Mouse (Mus musculus): ENCODE measurements around the gene Ulk4. TPM values are rescaled to one million over a fixed set of nuclear protein-coding genes. Genes with fewer than 3 reads are reported as not detected.

The Ulk4 gene
- polyA plus RNA-seq, 1 experiment from 2014 or later = 109 TPM

GRCm38 (mm10) chr9:121311846-121312236 is 34.8 kb upstream of the Ulk4 start:
- Histone ChIP-seq H3K9me3 (no peaks in the 10 kb centered on the region), H3K27ac (peak overlapping the region; percentile 84), H3K36me3 (no peaks in the 10 kb centered on the region), H3K9ac (no peak overlapping the region), H3K4me2 (no peak overlapping the region), H3K27me3 (no peaks in the 10 kb centered on the region), H3K4me3 (no peak overlapping the region), H3K4me1 (replicated peaks) (peaks cover 75% of the 10 kb centered on the region)
- 48% methylated on average over 6 of the region's 6 CpGs for WGBS
- ATAC-seq (ENCODE audit: low FRiP score) = no peak

DNA sequence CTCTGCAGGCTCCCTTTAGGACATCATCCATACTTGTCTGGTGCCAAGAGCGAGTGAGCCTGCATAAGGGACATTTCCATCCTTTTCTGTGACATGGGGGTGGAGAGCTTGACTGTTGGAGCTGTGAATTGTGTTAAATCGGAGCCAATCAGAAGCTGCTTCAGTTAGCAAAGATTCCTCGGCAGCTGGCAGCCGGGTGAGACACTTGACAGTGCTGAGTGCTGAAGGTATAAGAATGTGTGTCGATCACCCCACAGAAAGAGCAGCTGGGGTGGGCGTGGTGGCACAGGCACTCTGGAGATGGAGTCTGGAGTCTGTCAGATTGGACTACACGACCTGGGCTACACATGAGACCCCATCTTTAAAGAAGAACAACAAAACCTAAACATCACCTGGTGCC is 33.5 kb upstream of the Ulk4 start:
- Histone ChIP-seq H3K4me1 (replicated peaks) (peaks cover 62% of the 10 kb centered on the region), H3K27ac (peak overlapping the region; percentile 49; the same call in 1 of the 2 replicates), H3K27me3 (no peaks in the 10 kb centered on the region), H3K9ac (no peak overlapping the region), H3K4me2 (no peak overlapping the region), H3K9me3 (no peaks in the 10 kb centered on the region), H3K4me3 (no peak overlapping the region), H3K36me3 (no peaks in the 10 kb centered on the region)
- ATAC-seq (ENCODE audit: low FRiP score) = no peak
- 54% methylated on average over 7 of the region's 7 CpGs for WGBS

DNA sequence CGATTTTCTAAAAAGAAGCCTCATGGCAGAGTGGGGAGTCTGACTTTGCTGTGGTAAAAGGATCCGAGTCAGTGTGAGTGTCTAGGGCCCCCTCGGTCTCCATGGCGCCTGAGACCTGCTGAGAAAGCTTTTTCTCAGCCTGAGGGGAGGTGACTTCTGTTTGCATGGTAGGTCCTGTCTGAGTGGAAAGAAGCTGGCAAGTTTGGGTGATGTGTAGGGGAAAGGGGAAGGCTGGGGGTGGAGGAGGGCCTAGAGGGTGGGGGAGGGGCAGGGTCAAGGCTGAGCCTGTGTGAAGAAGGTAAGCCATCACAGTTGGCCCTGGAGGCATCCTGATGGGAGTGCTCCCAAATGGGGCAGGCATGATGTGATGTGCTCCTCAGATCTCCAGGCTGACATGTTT is 32.3 kb upstream of the Ulk4 start:
- H3K27ac ChIP-seq = peak overlapping the region; percentile 62
- WGBS = 21% methylated on average over 4 of the region's 4 CpGs

GRCm38 (mm10) chr9:121305456-121305855 is 28.5 kb upstream of the Ulk4 start:
- Histone ChIP-seq H3K27me3 (no peaks in the 10 kb centered on the region), H3K27ac (no peak overlapping the region), H3K4me3 (no peak overlapping the region), H3K9me3 (no peaks in the 10 kb centered on the region), H3K9ac (no peak overlapping the region), H3K36me3 (no peaks in the 10 kb centered on the region), H3K4me1 (replicated peaks) (peaks cover 52% of the 10 kb centered on the region), H3K4me2 (no peak overlapping the region)
- no peak for ATAC-seq (ENCODE audit: low FRiP score)
- 97% methylated on average over 4 of the region's 4 CpGs for WGBS

More for the DNA sequence above, 32.3 kb upstream of the Ulk4 start:
- Histone ChIP-seq H3K4me3 (no peak overlapping the region), H3K4me2 (0 out of 2 replicates have a peak overlapping the region, but pooled peaks have one; percentile 13), H3K9ac (0 out of 2 replicates have a peak overlapping the region, but pooled peaks have one; percentile 24), H3K4me1 (replicated peaks) (peaks cover 54% of the 10 kb centered on the region), H3K27me3 (no peaks in the 10 kb centered on the region), H3K9me3 (no peaks in the 10 kb centered on the region), H3K36me3 (no peaks in the 10 kb centered on the region)
- no peak for ATAC-seq (ENCODE audit: low FRiP score)

DNA sequence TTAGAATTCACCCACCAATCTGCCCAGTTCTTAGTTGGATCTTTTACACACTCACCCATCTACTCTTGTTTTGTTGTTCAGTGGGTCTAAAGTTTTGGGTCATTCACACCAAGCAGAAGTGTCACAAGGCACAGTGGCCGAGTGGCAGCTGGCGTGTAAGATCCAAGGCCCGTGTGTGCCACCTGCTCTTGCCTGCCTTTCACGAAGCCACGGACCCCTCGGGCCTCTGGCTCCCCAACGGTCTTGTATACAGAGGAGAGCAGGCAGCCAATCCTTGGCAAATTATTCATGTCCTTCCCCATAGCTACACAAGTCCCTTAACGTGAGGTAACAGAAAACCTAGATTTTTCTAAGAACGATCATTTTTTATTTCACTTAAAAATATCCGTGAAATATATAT is 27.5 kb upstream of the Ulk4 start:
- H3K4me1 ChIP-seq (replicated peaks) = peaks cover 52% of the 10 kb centered on the region
- H3K36me3 ChIP-seq = no peaks in the 10 kb centered on the region
- no peaks in the 10 kb centered on the region for H3K27me3 ChIP-seq
- H3K4me2 ChIP-seq = no peak overlapping the region
- 42% methylated on average over 10 of the region's 10 CpGs for WGBS
- no peaks in the 10 kb centered on the region for H3K9me3 ChIP-seq
- H3K27ac ChIP-seq = peak overlapping the region; percentile 70; the same call in 1 of the 2 replicates
- no peak overlapping the region for H3K9ac ChIP-seq
- ATAC-seq (ENCODE audit: low FRiP score) = no peak
- H3K4me3 ChIP-seq = no peak overlapping the region

- H3K4me1 ChIP-seq (replicated peaks) = peaks cover 54% of the 10 kb centered on the region
- H3K27ac ChIP-seq = peak overlapping the region; percentile 70; the same call in 1 of the 2 replicates
- no peak overlapping the region for H3K4me3 ChIP-seq
- no peak for ATAC-seq (ENCODE audit: low FRiP score)
- no peaks in the 10 kb centered on the region for H3K9me3 ChIP-seq
- H3K4me2 ChIP-seq = peak overlapping the region; percentile 31
- WGBS = 17% methylated on average over 9 of the region's 9 CpGs
- H3K27me3 ChIP-seq = no peaks in the 10 kb centered on the region
- H3K36me3 ChIP-seq = no peaks in the 10 kb centered on the region
- no peak overlapping the region for H3K9ac ChIP-seq
Observed at GRCm38 (mm10) chr9:121303748-121304147, 26.8 kb upstream of the Ulk4 start.

DNA sequence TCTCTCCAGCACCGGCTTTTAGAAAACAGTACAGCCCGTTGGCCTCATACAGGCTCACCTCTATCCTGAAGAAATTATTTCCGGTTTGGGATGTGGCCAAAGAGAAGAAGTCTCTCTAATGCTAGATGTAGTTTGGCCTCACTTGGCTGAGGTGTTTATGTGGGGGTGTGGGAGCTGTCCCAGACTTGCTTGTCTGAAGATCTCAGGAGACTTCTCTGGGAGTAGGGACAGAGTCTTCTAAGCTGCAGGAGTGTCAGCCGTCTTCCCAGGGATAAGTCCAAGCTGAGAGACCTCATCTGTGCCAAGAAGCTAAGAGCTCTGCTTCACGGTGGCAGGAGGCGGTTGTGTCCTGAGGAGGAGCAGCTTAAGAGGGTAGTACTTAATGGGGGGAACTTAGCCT is 26.1 kb upstream of the Ulk4 start:
- H3K27me3 ChIP-seq = no peaks in the 10 kb centered on the region
- WGBS = 54% methylated on average over 6 of the region's 6 CpGs
- H3K4me1 ChIP-seq (replicated peaks) = peaks cover 60% of the 10 kb centered on the region
- H3K9me3 ChIP-seq = no peaks in the 10 kb centered on the region
- no peaks in the 10 kb centered on the region for H3K36me3 ChIP-seq
- H3K4me3 ChIP-seq = no peak overlapping the region
- no peak overlapping the region for H3K9ac ChIP-seq
- ATAC-seq (ENCODE audit: low FRiP score) = no peak
- peak overlapping the region; percentile 70; the same call in 1 of the 2 replicates for H3K27ac ChIP-seq
- peak overlapping the region; percentile 31 for H3K4me2 ChIP-seq

DNA sequence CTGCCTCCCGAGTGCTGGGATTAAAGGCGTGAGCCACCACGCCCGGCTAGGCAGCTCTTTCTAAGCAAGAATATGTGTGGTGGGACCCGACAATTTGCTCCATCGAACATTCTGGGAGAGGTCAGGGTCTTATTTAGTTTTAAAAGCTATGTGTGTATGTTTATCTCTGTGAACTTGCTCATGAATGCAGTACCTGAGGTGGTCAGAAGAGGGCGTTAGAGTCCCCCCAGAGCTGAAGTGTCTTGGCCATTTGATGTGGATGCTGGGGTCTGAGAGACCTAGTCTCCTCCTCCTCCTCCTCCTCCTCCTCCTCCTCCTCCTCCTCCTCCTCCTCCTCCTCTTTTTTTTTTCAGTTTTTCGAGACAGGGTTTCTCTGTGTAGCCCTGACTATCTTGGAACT is 25.5 kb upstream of the Ulk4 start:
- WGBS = 86% methylated on average over 7 of the region's 8 CpGs
- Histone ChIP-seq H3K27ac (no peak overlapping the region), H3K27me3 (no peaks in the 10 kb centered on the region), H3K9me3 (no peaks in the 10 kb centered on the region), H3K4me1 (replicated peaks) (peaks cover 63% of the 10 kb centered on the region), H3K9ac (no peak overlapping the region), H3K36me3 (no peaks in the 10 kb centered on the region), H3K4me3 (no peak overlapping the region), H3K4me2 (no peak overlapping the region)
- ATAC-seq (ENCODE audit: low FRiP score) = no peak

DNA sequence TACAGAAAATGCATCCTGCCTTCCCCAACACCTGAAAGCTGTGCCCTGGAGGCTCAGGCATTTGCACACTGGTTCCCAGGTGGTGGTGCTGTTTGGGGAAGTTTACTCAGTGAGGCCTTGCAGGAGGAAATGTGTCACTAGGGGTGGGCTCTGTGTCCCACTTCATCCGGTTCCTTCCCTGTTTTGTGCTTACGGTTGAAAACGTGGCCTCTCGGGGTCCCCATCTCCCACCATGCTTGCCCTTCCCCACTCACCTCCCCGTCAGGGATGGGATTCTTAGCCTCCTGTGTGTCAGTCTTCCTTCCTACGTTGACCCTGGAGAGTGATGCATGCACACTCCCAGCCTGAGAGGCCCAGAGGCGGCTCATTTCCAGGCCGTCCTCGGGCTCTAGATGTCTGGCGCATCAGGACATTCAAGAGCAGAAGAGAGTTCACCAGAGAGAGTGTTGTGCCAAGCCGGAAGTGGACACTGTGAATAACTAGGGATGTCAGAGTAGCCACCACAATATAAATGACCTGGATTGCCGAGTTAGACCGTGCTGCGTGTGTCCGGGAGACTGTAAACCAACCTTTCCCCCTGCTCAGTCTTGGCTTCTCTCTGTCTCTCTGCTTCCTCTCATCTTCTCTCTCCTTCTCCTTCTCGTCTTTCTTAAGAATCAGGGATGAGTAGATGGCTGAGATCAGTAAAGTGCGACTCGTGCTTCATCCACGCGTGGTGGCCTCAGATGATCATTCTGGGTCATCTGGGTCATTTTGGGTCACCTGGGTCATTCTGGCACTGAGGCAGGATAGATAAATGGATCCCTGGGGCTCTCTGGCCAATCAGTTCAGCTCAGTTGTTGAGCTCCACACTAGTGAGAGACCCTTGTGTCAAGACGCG is 24.3 kb upstream of the Ulk4 start:
- H3K9me3 ChIP-seq = no peaks in the 10 kb centered on the region
- ATAC-seq (ENCODE audit: low FRiP score) = no peak
- peak overlapping the region; percentile 90 for H3K4me2 ChIP-seq
- H3K9ac ChIP-seq = peak overlapping the region; percentile 53
- 65% methylated on average over 22 of the region's 22 CpGs for WGBS
- no peaks in the 10 kb centered on the region for H3K27me3 ChIP-seq
- peaks cover 61% of the 10 kb centered on the region for H3K4me1 ChIP-seq (replicated peaks)
- 0 out of 2 replicates have a peak overlapping the region, but pooled peaks have one; percentile 1 for H3K27ac ChIP-seq
- no peak overlapping the region for H3K4me3 ChIP-seq
- H3K36me3 ChIP-seq = no peaks in the 10 kb centered on the region

DNA sequence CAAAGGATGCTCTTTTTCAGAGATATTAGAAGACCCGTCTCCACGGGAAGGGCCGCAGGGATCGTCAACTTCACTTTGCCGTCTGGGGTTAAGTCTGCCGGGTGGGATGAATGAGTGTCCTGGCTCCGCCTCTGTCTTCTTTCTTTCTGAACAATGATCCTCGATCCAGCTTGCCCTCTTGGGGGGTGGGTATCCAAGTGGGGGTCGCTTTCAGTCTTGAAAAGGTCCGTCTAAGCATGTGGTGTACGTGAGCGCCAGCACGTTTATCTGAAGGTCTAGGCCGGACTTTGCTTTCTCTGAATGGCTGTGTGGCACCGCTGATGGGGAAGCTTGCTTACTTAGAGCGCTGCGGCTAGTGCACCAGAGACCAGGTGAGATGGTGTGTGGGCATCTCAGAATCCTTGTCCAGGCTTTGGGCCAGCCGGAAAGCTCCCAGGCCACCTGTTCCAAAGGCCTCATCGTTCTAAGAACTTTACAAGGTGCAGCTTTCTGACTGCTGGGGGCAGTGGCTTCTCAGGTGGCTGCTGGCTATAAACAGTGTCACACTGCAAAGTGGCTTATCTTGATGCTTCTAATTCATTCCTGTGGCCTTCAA is 23.1 kb upstream of the Ulk4 start:
- Histone ChIP-seq H3K4me3 (peak overlapping the region; percentile 89), H3K4me2 (peak overlapping the region; percentile 90), H3K27me3 (no peaks in the 10 kb centered on the region), H3K27ac (peak overlapping the region; percentile 67), H3K36me3 (no peaks in the 10 kb centered on the region), H3K9ac (peak overlapping the region; percentile 65), H3K4me1 (replicated peaks) (peaks cover 61% of the 10 kb centered on the region), H3K9me3 (no peaks in the 10 kb centered on the region)
- no peak for ATAC-seq (ENCODE audit: low FRiP score)
- 16% methylated on average over 19 of the region's 19 CpGs for WGBS

- Histone ChIP-seq H3K27ac (peak overlapping the region; percentile 67), H3K36me3 (no peaks in the 10 kb centered on the region), H3K9ac (peak overlapping the region; percentile 65), H3K4me3 (peak overlapping the region; percentile 89), H3K9me3 (no peaks in the 10 kb centered on the region), H3K4me1 (replicated peaks) (peaks cover 57% of the 10 kb centered on the region), H3K4me2 (peak overlapping the region; percentile 90), H3K27me3 (no peaks in the 10 kb centered on the region)
- 37% methylated on average over 9 of the region's 9 CpGs for WGBS
- ATAC-seq (ENCODE audit: low FRiP score) = no peak
Observed at GRCm38 (mm10) chr9:121299223-121299755, 22.3 kb upstream of the Ulk4 start.

- WGBS = 21% methylated on average over 15 of the region's 15 CpGs
- peak overlapping the region; percentile 80 for H3K27ac ChIP-seq
- peak overlapping the region; percentile 90 for H3K4me2 ChIP-seq
- no peaks in the 10 kb centered on the region for H3K27me3 ChIP-seq
- H3K4me1 ChIP-seq (replicated peaks) = peaks cover 50% of the 10 kb centered on the region
- H3K36me3 ChIP-seq = no peaks in the 10 kb centered on the region
- no peak for ATAC-seq (ENCODE audit: low FRiP score)
- peak overlapping the region; percentile 89 for H3K4me3 ChIP-seq
- peak overlapping the region; percentile 95 for H3K9ac ChIP-seq
- no peaks in the 10 kb centered on the region for H3K9me3 ChIP-seq
Observed at GRCm38 (mm10) chr9:121298411-121299091, 21.6 kb upstream of the Ulk4 start.

Data from hindbrain, embryonic 13.5 days (tissue).